Mouse (Mus musculus) forebrain, embryonic 16.5 days (tissue): ENCODE measurements around the gene Tmem19. TPM values are rescaled to one million over a fixed set of nuclear protein-coding genes. Genes with fewer than 3 reads are reported as not detected.

Experiments used
- ATAC-seq: fragments of 200-750 bp; cut with Nextera tagmentation; 2 replicates; pipeline ENCODE4 v1.8.0; 2017; ENCODE audit warnings: mild to moderate bottlenecking, moderate library complexity
- H3K27ac ChIP-seq: fragments of 300-500 bp; sonication (generic); 2 replicates; pipeline ENCODE4 v1.5.1; 2014; ENCODE audit warnings: low read length, control low read depth
- H3K27me3 ChIP-seq: fragments of 300-500 bp; sonication (generic); replicated peaks from 2 replicates; pipeline ENCODE4 v1.6.1; 2014; ENCODE audit warnings: low read length; ENCODE audit not compliant: control insufficient read depth, insufficient read depth
- H3K36me3 ChIP-seq: fragments of 300-500 bp; sonication (generic); 2 replicates; pipeline ENCODE4 v1.6.1; 2014; ENCODE audit not compliant: control insufficient read depth, insufficient read depth
- H3K4me1 ChIP-seq: fragments of 300-500 bp; sonication (generic); replicated peaks from 2 replicates; pipeline ENCODE4 v1.6.1; 2014; ENCODE audit warnings: low read length; ENCODE audit not compliant: control insufficient read depth, insufficient read depth
- H3K4me2 ChIP-seq: fragments of 300-500 bp; sonication (generic); 2 replicates; pipeline ENCODE4 v1.6.1; 2014; ENCODE audit warnings: mild to moderate bottlenecking, low read length, control low read depth
- H3K4me3 ChIP-seq: fragments of 300-500 bp; sonication (generic); replicated peaks from 2 replicates; pipeline ENCODE4 v1.5.1; 2014; ENCODE audit warnings: mild to moderate bottlenecking, low read length, control low read depth
- H3K9ac ChIP-seq: fragments of 300-500 bp; sonication (generic); replicated peaks from 2 replicates; pipeline ENCODE4 v1.6.1; 2014; ENCODE audit warnings: low read depth, low read length, control low read depth
- H3K9me3 ChIP-seq: fragments of 300-500 bp; sonication (generic); 2 replicates; pipeline ENCODE4 v1.6.1; 2016; ENCODE audit warnings: low read length; ENCODE audit not compliant: control insufficient read depth
- WGBS: fragments of 180-500 bp; shearing (Covaris S2); extraction: QIAGEN DNeasy Blood & Tissue Kit; methylation state at CpG from one replicate; pipeline ENCODE4 v1.1.7; 2014; 5-methylcytosine and 5-hydroxymethylcytosine counted together
- polyA plus RNA-seq: library from polyadenylated mRNA; unstranded; fragments of >200 nt; fragmentation: Nextera tagmentation; extraction: Ambion mirVana; gene quantifications from 2 replicates; pipeline ENCODE4 v1.2.1, GENCODE M21; 2015

Gene Tmem19
- polyA plus RNA-seq, 1 experiment from 2014 or later: 40.8 TPM

GRCm38 (mm10) chr10:115314582-115315452 lies 47.5 kb downstream of the Tmem19 start:
- WGBS: under 1% methylated on average over 67 of the region's 73 CpGs
- peak; percentile 79 for ATAC-seq
- Histone ChIP-seq H3K36me3 (no peaks in the 10 kb centered on the region), H3K27me3 (no peaks in the 10 kb centered on the region), H3K27ac (peak overlapping the region; percentile 92), H3K9ac (peak overlapping the region; percentile 85), H3K4me3 (peak overlapping the region; percentile 91), H3K9me3 (no peaks in the 10 kb centered on the region), H3K4me2 (peak overlapping the region; percentile 87), H3K4me1 (peaks cover 23% of the 10 kb centered on the region)

GRCm38 (mm10) chr10:115314287-115314581 lies 48.1 kb downstream of the Tmem19 start:
- H3K4me3 ChIP-seq: peak overlapping the region; percentile 91
- H3K4me2 ChIP-seq: peak overlapping the region; percentile 87
- ATAC-seq: no peak
- no peak overlapping the region; the same call in 1 of the 2 replicates for H3K27ac ChIP-seq
- peaks cover 23% of the 10 kb centered on the region for H3K4me1 ChIP-seq
- peak overlapping the region; percentile 85 for H3K9ac ChIP-seq
- H3K36me3 ChIP-seq: no peaks in the 10 kb centered on the region
- WGBS: 20% methylated on average over 6 of the region's 6 CpGs
- no peaks in the 10 kb centered on the region for H3K27me3 ChIP-seq
- no peaks in the 10 kb centered on the region for H3K9me3 ChIP-seq

GRCm38 (mm10) chr10:115313641-115314286 lies 48.5 kb downstream of the Tmem19 start:
- ATAC-seq: no peak
- H3K4me1 ChIP-seq: peaks cover 23% of the 10 kb centered on the region
- no peaks in the 10 kb centered on the region for H3K36me3 ChIP-seq
- no peaks in the 10 kb centered on the region for H3K27me3 ChIP-seq
- peak overlapping the region; percentile 87 for H3K4me2 ChIP-seq
- H3K9ac ChIP-seq: peak overlapping the region; percentile 85
- no peak overlapping the region for H3K27ac ChIP-seq
- no peaks in the 10 kb centered on the region for H3K9me3 ChIP-seq
- WGBS: 61% methylated on average over 14 of the region's 14 CpGs
- H3K4me3 ChIP-seq: peak overlapping the region; percentile 91

GRCm38 (mm10) chr10:115312732-115313131 lies 49.6 kb downstream of the Tmem19 start:
- no peak for ATAC-seq
- no peak overlapping the region for H3K4me2 ChIP-seq
- peaks cover 23% of the 10 kb centered on the region for H3K4me1 ChIP-seq
- H3K9me3 ChIP-seq: no peaks in the 10 kb centered on the region
- H3K9ac ChIP-seq: no peak overlapping the region
- 59% methylated on average over 3 of the region's 3 CpGs for WGBS
- H3K4me3 ChIP-seq: no peak overlapping the region
- no peaks in the 10 kb centered on the region for H3K36me3 ChIP-seq
- no peaks in the 10 kb centered on the region for H3K27me3 ChIP-seq
- H3K27ac ChIP-seq: no peak overlapping the region

GRCm38 (mm10) chr10:115312194-115312593 lies 50.1 kb downstream of the Tmem19 start:
- H3K36me3 ChIP-seq: no peaks in the 10 kb centered on the region
- peaks cover 23% of the 10 kb centered on the region for H3K4me1 ChIP-seq
- no peak overlapping the region for H3K4me3 ChIP-seq
- H3K4me2 ChIP-seq: no peak overlapping the region
- no peak for ATAC-seq
- 92% methylated on average over 5 of the region's 5 CpGs for WGBS
- no peaks in the 10 kb centered on the region for H3K27me3 ChIP-seq
- no peaks in the 10 kb centered on the region for H3K9me3 ChIP-seq
- H3K27ac ChIP-seq: no peak overlapping the region
- no peak overlapping the region for H3K9ac ChIP-seq

- ATAC-seq: no peak
- no peak overlapping the region for H3K4me2 ChIP-seq
- no peak overlapping the region for H3K4me3 ChIP-seq
- WGBS: 89% methylated on average over 14 of the region's 14 CpGs
- H3K27ac ChIP-seq: no peak overlapping the region
- H3K4me1 ChIP-seq: peaks cover 22% of the 10 kb centered on the region
- no peaks in the 10 kb centered on the region for H3K9me3 ChIP-seq
- no peak overlapping the region for H3K9ac ChIP-seq
- H3K27me3 ChIP-seq: no peaks in the 10 kb centered on the region
- H3K36me3 ChIP-seq: no peaks in the 10 kb centered on the region
Observed at GRCm38 (mm10) chr10:115311263-115311965, 50.9 kb downstream of the Tmem19 start.

GRCm38 (mm10) chr10:115309191-115309590 lies 53.1 kb downstream of the Tmem19 start:
- Histone ChIP-seq H3K9me3 (no peaks in the 10 kb centered on the region), H3K4me3 (no peak overlapping the region), H3K27me3 (no peaks in the 10 kb centered on the region), H3K4me1 (peaks cover 17% of the 10 kb centered on the region), H3K27ac (no peak overlapping the region), H3K4me2 (no peak overlapping the region), H3K36me3 (no peaks in the 10 kb centered on the region), H3K9ac (no peak overlapping the region)
- no peak for ATAC-seq
- WGBS: 88% methylated on average over 4 of the region's 4 CpGs

- no peaks in the 10 kb centered on the region for H3K36me3 ChIP-seq
- ATAC-seq: 0 out of 2 replicates have a peak, but pooled peaks have one; percentile 16
- WGBS: 92% methylated on average over 7 of the region's 7 CpGs
- no peaks in the 10 kb centered on the region for H3K9me3 ChIP-seq
- H3K9ac ChIP-seq: no peak overlapping the region
- no peak overlapping the region for H3K27ac ChIP-seq
- no peaks in the 10 kb centered on the region; the same call in 1 of the 2 replicates for H3K4me1 ChIP-seq
- no peak overlapping the region for H3K4me3 ChIP-seq
- no peaks in the 10 kb centered on the region for H3K27me3 ChIP-seq
- no peak overlapping the region for H3K4me2 ChIP-seq
Observed at GRCm38 (mm10) chr10:115307331-115307875, 54.9 kb downstream of the Tmem19 start.

- ATAC-seq: no peak
- Histone ChIP-seq H3K27me3 (no peaks in the 10 kb centered on the region), H3K4me3 (no peak overlapping the region), H3K9ac (no peak overlapping the region), H3K36me3 (peaks cover 6% of the 10 kb centered on the region), H3K9me3 (no peaks in the 10 kb centered on the region), H3K4me2 (no peak overlapping the region), H3K4me1 (no peaks in the 10 kb centered on the region), H3K27ac (no peak overlapping the region)
- 94% methylated on average over 4 of the region's 4 CpGs for WGBS
Observed at GRCm38 (mm10) chr10:115298683-115299082, 63.6 kb downstream of the Tmem19 start.
